Mouse (Mus musculus): ENCODE results near the gene Gm13762.
"Not testable (repeated sequence)": the region's sequence is repeated elsewhere in the genome, so short reads cannot be mapped to it uniquely, and the experiment has no call there.

Gm13762 gene

DNA sequence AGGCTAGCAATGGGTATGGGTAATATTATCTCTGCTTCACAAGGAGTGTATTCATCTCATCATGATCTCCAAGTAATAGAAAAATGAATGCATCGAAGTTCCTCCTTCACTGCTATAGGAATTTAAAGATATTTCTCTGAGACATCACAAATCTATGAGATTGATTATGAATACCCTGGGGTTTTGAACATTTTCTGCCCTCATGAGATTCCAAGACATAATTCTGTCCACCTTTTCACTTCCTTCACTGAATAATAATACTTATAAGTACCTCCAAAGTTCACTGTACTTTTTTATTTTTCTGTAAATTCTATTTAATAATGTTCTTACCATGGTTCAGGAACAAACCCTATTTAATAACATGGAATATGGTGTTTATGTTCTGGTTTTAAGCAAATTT is at the start of gene Gm13762:
Gm13762 (minus strand) TSS at position 101 of the 400 bp plus-strand sequence.
- no peak for DNase-seq (ENCODE audit: low spot score)

DNA sequence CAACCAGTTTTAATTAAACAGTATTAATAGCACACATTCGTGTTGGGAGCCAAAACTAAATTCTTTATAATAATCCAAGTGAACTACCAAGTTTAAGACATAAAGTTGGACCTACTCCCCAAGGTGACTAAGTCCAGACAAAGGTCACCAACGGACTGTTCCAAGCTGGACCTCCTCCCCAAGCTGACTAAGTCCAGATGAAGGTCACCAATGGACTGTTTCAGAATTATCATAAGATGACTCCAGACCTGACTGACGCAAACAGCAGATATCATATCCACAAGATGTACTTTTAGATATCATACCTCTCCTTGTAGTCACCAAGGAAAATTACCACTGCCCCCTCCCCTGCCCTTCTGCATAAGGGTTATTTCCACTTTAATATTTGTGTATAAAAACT is 41.4 kb upstream of the Gm13762 start:
- DNase-seq (ENCODE audit: low spot score): not testable (repeated sequence)

DNA sequence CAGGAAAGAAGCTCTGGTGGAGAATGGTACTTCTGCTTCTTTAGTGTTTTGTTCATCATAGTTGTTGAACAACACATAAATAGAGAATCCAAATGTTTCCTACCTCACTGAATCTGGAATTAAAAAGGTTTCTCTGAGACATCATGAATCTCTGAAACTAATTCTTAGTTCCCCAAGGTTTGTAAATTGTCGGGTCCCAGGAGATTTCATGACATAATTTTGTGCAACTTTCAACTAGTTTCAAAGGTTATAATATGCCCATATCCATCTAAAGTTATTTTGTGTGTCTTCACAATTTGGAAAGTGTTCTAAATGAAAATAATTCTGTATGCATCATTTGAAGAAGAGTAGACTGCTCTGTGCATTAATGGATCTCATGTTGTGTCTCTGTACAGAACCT is 38.2 kb upstream of the Gm13762 start, which contains the start of gene Olfr1216:
Olfr1216 (minus strand) TSS at position 101 of the 400 bp plus-strand sequence.
- no peak for DNase-seq (ENCODE audit: low spot score)

DNA sequence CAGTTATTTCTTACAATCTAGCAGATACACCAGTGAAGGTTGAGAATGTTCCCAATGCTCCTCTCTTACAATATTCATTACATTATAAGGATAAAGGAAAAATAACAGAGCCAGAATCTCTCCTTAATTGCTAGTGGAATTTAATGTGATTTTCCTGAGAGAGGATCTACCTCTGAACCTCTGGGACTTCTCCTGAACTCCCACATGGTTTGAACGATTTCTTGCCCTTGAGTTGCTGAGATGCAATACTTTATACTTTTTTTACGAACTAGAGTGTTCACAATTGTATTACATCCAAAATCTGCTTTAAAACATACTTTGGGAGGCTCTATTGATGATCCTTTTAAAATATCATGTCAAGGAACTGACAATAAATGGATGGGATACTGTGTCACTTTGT is 26.8 kb upstream of the Gm13762 start, which contains the start of gene Olfr1215:
Olfr1215 (minus strand) TSS at position 101 of the 400 bp plus-strand sequence.
- no peak for DNase-seq (ENCODE audit: low spot score)

DNA sequence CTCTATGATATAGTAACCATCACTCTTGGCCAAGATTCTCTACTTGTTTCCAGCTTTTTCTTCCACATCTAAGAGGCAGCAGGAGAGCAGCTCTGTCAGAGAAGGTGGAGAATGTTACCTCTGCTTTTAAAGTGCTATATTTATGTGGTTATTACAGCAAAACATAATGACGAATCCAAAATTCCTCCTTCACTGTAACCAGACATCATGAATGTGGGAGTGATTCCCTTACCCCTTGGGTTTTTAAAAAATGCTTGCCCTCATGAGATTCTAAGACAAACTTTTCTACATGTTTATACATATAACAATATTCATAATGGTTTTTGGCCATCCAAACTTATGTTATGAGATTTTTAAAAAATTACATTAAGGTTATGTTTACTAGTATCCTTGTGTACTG is 12.5 kb upstream of the Gm13762 start, which contains the start of gene Olfr1214:
Olfr1214 (minus strand) TSS at position 101 of the 400 bp plus-strand sequence.
- DNase-seq (ENCODE audit: low spot score): no peak

DNA sequence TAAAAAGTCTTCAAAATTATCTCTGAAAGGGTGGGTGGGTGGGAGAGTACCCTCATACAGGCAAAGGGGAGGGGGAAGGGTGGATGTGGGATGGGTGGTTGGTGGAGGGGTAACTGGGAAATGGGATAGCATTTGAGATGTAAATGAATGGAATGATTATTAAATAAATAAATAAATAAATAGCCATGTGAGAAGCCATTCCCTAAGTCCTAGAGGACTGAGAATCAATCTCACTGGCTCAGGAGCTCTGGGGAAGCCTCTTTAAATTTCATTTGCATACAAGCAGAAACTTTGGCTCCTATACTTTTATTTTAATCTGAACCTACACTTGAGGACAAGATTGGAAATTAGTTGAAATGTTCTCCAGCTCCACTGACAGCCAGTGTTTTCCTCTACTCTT is 26.4 kb downstream of the Gm13762 start, which contains the start of gene Olfr1212:
Olfr1212 (plus strand) TSS at position 301 of the 400 bp plus-strand sequence.
- no peak for DNase-seq (ENCODE audit: low spot score)

DNA sequence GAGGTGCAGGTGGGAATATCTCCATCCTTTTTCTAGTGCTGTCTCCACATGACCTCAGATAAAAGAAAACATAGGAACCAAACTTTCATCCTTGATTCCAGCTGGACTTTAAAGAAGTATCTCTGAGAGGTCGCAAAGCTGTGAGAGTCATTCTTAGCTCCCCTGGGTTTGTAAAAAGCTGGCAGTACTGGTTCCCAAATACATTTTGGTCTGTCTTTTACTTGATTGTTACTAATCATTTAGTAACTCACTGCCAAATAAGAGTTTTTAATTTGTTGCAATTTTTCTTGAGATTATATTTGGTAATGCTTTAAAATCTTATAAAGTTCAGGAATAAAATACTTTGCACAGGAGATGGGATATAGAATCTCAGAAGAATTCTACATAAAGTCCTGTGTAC is 42.1 kb downstream of the Gm13762 start, which contains the start of gene Olfr1211:
Olfr1211 (minus strand) TSS at position 101 of the 400 bp plus-strand sequence.
- DNase-seq (ENCODE audit: low spot score): no peak
